Mouse (Mus musculus) embryonic facial prominence, embryonic 11.5 days (tissue): ENCODE results near the gene Wrb. TPM values are rescaled to one million over a fixed set of nuclear protein-coding genes. Genes with fewer than 3 reads are reported as not detected.

ENCODE experiments used
- ATAC-seq: fragments of 200-750 bp; cut with Nextera tagmentation; replicated peaks from 2 replicates; pipeline ENCODE4 v1.8.0; 2017; ENCODE audit warnings: low read depth; ENCODE audit not compliant: insufficient number of reproducible peaks, low FRiP score, low TSS enrichment
- DNase-seq: peaks from one replicate; pipeline ENCODE4 v3.0.0-alpha.2; 2015; ENCODE audit warnings: low spot score
- H3K27ac ChIP-seq: fragments of 300-500 bp; sonication (generic); replicated peaks from 2 replicates; pipeline ENCODE4 v1.5.1; 2014; ENCODE audit warnings: mild to moderate bottlenecking, low read depth, low read length, control low read depth
- H3K27me3 ChIP-seq: fragments of 300-500 bp; sonication (generic); 2 replicates; pipeline ENCODE4 v1.6.1; 2014; ENCODE audit warnings: mild to moderate bottlenecking, low read length, moderate library complexity, mixed read lengths; ENCODE audit not compliant: control insufficient read depth, insufficient read depth
- H3K36me3 ChIP-seq: fragments of 300-500 bp; sonication (generic); replicated peaks from 2 replicates; pipeline ENCODE4 v1.6.1; 2014; ENCODE audit warnings: low read depth, mild to moderate bottlenecking, low read length, moderate library complexity, mixed read lengths; ENCODE audit not compliant: control insufficient read depth, insufficient read depth
- H3K4me1 ChIP-seq: fragments of 300-500 bp; sonication (generic); 2 replicates; pipeline ENCODE4 v1.6.1; 2014; ENCODE audit warnings: low read length, mixed read lengths; ENCODE audit not compliant: control insufficient read depth, insufficient read depth
- H3K4me2 ChIP-seq: fragments of 300-500 bp; sonication (generic); 2 replicates; pipeline ENCODE4 v1.6.1; 2014; ENCODE audit warnings: low read depth, mild to moderate bottlenecking, control low read depth, low read length, moderate library complexity
- H3K4me3 ChIP-seq: fragments of 300-500 bp; sonication (generic); 2 replicates; pipeline ENCODE4 v1.5.1; 2014; ENCODE audit warnings: low read depth, low read length, control low read depth
- H3K9ac ChIP-seq: fragments of 300-500 bp; sonication (generic); replicated peaks from 2 replicates; pipeline ENCODE4 v1.6.1; 2014; ENCODE audit warnings: mild to moderate bottlenecking, control low read depth, low read length
- H3K9me3 ChIP-seq: fragments of 300-500 bp; sonication (generic); replicated peaks from 2 replicates; pipeline ENCODE4 v1.6.1; 2016; ENCODE audit warnings: mild to moderate bottlenecking, low read length, inconsistent platforms, mixed read lengths; ENCODE audit not compliant: control insufficient read depth
- WGBS: fragments of 180-500 bp; shearing (Covaris S2); extraction: QIAGEN DNeasy Blood & Tissue Kit; methylation state at CpG from one replicate; pipeline ENCODE4 v1.1.7; 2014; 5-methylcytosine and 5-hydroxymethylcytosine counted together
- polyA plus RNA-seq: library from polyadenylated mRNA; unstranded; fragments of >200 nt; fragmentation: Nextera tagmentation; extraction: Ambion mirVana; gene quantifications from 2 replicates; pipeline ENCODE4 v1.2.1, GENCODE M21; 2014

The Wrb gene
- polyA plus RNA-seq, 1 experiment from 2014 or later, result 91.6 TPM

GRCm38 (mm10) chr16:96159794-96160346, 14.7 kb downstream of the Wrb start:
- 83% methylated on average over 20 of the region's 20 CpGs for WGBS
- ATAC-seq (no peak), DNase-seq (no peak)
- H3K4me1 ChIP-seq, result no peaks in the 10 kb centered on the region
- no peaks in the 10 kb centered on the region for H3K27me3 ChIP-seq
- H3K4me3 ChIP-seq, result peak overlapping the region; percentile 56
- peak overlapping the region; percentile 93 for H3K9ac ChIP-seq
- peak overlapping the region; percentile 99 for H3K4me2 ChIP-seq
- H3K27ac ChIP-seq, result no peak overlapping the region
- no peaks in the 10 kb centered on the region for H3K36me3 ChIP-seq
- no peaks in the 10 kb centered on the region for H3K9me3 ChIP-seq

DNA sequence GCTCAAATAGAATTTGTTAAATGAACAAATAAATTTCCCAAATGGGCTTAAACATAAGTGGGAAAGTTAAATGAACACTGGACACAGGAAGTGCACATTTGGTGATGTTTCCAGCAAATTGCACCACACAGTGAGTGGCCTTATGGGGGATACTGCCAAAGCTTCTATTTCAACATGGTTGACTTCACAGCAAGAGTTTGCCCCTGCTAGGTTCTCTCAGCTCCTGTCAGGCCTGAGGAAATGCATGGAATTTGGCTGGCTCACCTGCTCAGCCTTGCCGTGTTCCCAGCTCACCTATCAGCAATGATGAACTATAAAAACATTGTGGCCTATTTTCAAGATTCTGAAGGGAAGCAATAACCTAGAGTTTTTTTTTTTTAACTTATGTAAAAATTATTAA, 15.7 kb downstream of the Wrb start:
- no peak overlapping the region for H3K4me2 ChIP-seq
- DNase-seq (no peak), ATAC-seq (no peak)
- no peaks in the 10 kb centered on the region for H3K27me3 ChIP-seq
- no peaks in the 10 kb centered on the region for H3K4me1 ChIP-seq
- no peaks in the 10 kb centered on the region for H3K9me3 ChIP-seq
- no peaks in the 10 kb centered on the region for H3K36me3 ChIP-seq
- no peak overlapping the region for H3K27ac ChIP-seq
- H3K4me3 ChIP-seq, result no peak overlapping the region
- 84% methylated on average over 1 of the region's 1 CpGs for WGBS
- H3K9ac ChIP-seq, result no peak overlapping the region

DNA sequence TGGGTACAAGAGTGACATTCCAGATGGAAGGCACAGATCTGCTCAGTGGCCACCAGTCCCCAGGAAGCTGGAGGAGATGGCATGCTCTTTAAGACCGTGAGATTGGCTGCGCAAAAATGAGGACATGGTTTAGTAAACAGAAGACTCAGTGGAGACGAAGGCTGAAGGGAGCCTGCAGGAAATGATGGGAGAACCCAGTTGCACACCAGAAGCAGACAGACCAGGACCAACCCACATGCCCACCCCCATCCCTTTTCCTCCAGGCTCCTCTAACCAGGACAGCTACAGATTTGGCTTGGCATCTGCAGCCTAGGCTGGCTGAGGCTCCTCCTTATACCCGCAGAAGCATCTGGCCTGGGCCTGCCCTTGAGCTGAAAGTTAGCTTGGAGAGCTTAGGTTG, 16.1 kb downstream of the Wrb start:
- Histone ChIP-seq H3K27me3 (no peaks in the 10 kb centered on the region), H3K36me3 (no peaks in the 10 kb centered on the region), H3K4me2 (no peak overlapping the region), H3K9me3 (no peaks in the 10 kb centered on the region), H3K4me1 (no peaks in the 10 kb centered on the region), H3K27ac (no peak overlapping the region), H3K4me3 (no peak overlapping the region), H3K9ac (no peak overlapping the region)
- 91% methylated on average over 4 of the region's 4 CpGs for WGBS
- ATAC-seq (no peak), DNase-seq (no peak)

DNA sequence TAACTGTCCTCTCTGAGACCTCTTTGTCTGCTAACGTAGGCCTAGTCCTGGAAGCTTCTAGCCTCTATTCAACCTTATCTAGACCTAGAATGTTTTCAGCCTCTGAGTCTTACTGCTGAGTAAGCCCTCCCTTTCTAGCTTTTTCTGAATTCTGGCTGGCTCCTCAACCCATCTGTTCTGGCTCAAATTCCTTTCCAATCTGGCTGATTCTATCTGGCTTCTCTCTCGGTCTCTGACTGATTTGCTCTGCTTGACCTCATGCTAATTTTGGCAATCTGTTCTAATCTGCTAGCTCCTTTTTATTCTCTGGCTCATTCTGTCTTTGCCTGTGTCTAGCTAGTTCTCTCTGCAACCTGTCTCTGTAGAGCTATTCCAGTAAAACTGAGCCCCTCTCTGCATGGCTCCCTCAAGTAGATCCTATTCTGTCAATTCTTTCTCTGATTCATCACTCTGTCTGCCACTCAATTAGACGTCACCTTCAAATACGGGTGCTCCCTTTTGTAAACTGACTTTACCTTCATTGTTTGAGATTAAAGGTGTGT, 20.6 kb downstream of the Wrb start:
- WGBS, result 74% methylated on average over 4 of the region's 4 CpGs
- H3K9ac ChIP-seq, result no peak overlapping the region
- no peak overlapping the region for H3K27ac ChIP-seq
- H3K4me2 ChIP-seq, result no peak overlapping the region
- H3K4me1 ChIP-seq, result no peaks in the 10 kb centered on the region
- no peaks in the 10 kb centered on the region for H3K27me3 ChIP-seq
- no peaks in the 10 kb centered on the region for H3K36me3 ChIP-seq
- no peak for DNase-seq
- H3K4me3 ChIP-seq, result no peak overlapping the region
- no peaks in the 10 kb centered on the region for H3K9me3 ChIP-seq
- no peak for ATAC-seq

- 88% methylated on average over 4 of the region's 4 CpGs for WGBS
- Histone ChIP-seq H3K27ac (no peak overlapping the region), H3K9me3 (no peaks in the 10 kb centered on the region), H3K27me3 (no peaks in the 10 kb centered on the region), H3K4me2 (no peak overlapping the region), H3K9ac (no peak overlapping the region), H3K36me3 (no peaks in the 10 kb centered on the region), H3K4me3 (no peak overlapping the region), H3K4me1 (no peaks in the 10 kb centered on the region)
- no peak for ATAC-seq
- DNase-seq, result no peak
Measured at GRCm38 (mm10) chr16:96168837-96169236, 23.6 kb downstream of the Wrb start.

- ATAC-seq (no peak), DNase-seq (no peak)
- WGBS, result 74% methylated on average over 8 of the region's 8 CpGs
- no peaks in the 10 kb centered on the region for H3K4me1 ChIP-seq
- no peak overlapping the region for H3K9ac ChIP-seq
- no peaks in the 10 kb centered on the region for H3K36me3 ChIP-seq
- H3K9me3 ChIP-seq, result no peaks in the 10 kb centered on the region
- H3K4me2 ChIP-seq, result no peak overlapping the region
- H3K27ac ChIP-seq, result no peak overlapping the region
- no peak overlapping the region for H3K4me3 ChIP-seq
- no peaks in the 10 kb centered on the region for H3K27me3 ChIP-seq
Measured at GRCm38 (mm10) chr16:96173648-96174047, 28.4 kb downstream of the Wrb start.

DNA sequence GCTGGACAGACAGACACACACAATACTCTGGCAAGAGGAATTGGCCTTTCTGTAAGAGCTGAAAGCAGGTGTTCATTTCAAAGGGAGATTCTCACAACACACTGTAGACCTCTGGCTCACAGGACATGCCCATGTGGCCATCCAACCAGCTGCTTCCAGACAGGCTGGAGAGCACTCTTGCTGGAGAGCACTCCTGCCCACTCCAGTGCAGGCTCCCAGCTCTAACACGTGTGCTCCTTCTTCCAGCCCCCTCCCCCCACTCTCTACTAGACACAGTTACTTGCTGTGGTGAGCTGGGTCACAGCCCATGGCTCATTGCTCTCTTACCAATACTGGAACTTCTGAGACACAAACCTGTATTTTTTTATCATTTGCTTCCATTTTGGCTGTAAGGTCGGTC, 30.2 kb downstream of the Wrb start:
- Histone ChIP-seq H3K27me3 (no peaks in the 10 kb centered on the region), H3K4me1 (no peaks in the 10 kb centered on the region), H3K4me3 (no peak overlapping the region), H3K27ac (no peak overlapping the region), H3K9ac (no peak overlapping the region), H3K36me3 (no peaks in the 10 kb centered on the region), H3K9me3 (no peaks in the 10 kb centered on the region), H3K4me2 (no peak overlapping the region)
- peak; percentile 5 for DNase-seq
- 55% methylated on average over 2 of the region's 2 CpGs for WGBS
- ATAC-seq, result no peak; the same call in 1 of the 2 replicates

GRCm38 (mm10) chr16:96179156-96179555, 33.9 kb downstream of the Wrb start:
- H3K9me3 ChIP-seq, result no peaks in the 10 kb centered on the region
- no peak for ATAC-seq
- no peaks in the 10 kb centered on the region for H3K4me1 ChIP-seq

More at GRCm38 (mm10) chr16:96179156-96179555, 33.9 kb downstream of the Wrb start:
- Histone ChIP-seq H3K4me2 (no peak overlapping the region), H3K27me3 (no peaks in the 10 kb centered on the region), H3K27ac (no peak overlapping the region), H3K36me3 (no peaks in the 10 kb centered on the region), H3K4me3 (no peak overlapping the region), H3K9ac (no peak overlapping the region)
- DNase-seq, result no peak
